Mouse (Mus musculus): ENCODE results near the gene Slc33a1. TPM values are rescaled to one million over a fixed set of nuclear protein-coding genes. Genes with fewer than 3 reads are reported as not detected.
A peak's percentile ranks its signal among the peaks of the same experiment; 100 is the strongest.

Slc33a1 gene
- total RNA-seq, 2 experiments from 2014 or later = 9.5 to 12.0 TPM

- peak; percentile 13 to 41 for DNase-seq
Observed at GRCm38 (mm10) chr3:63899309-63899695, 65.3 kb downstream of the Slc33a1 start, which contains the start of gene Plch1. TSS of gene Plch1 (minus strand) at chr3:63899472.

GRCm38 (mm10) chr3:63898581-63899308, 65.8 kb downstream of the Slc33a1 start:
- intact Hi-C loops (cut with DNase I) = no loop called here
- peak; percentile 71 to 73 for DNase-seq

More at GRCm38 (mm10) chr3:63899309-63899695, 65.3 kb downstream of the Slc33a1 start, which contains the start of gene Plch1:
- intact Hi-C loops (cut with DNase I) = no loop called here

GRCm38 (mm10) chr3:63897177-63897576, 67.4 kb downstream of the Slc33a1 start:
- DNase-seq = no peak
- intact Hi-C loops (cut with DNase I) = no loop called here

- intact Hi-C loops (cut with DNase I) = no loop called here
- no peak for DNase-seq
Observed at GRCm38 (mm10) chr3:63896303-63896702, 68.3 kb downstream of the Slc33a1 start.

GRCm38 (mm10) chr3:63895786-63896185, 68.8 kb downstream of the Slc33a1 start:
- DNase-seq = no peak
- intact Hi-C loops (cut with DNase I) = no loop called here

- intact Hi-C loops (cut with DNase I) = no loop called here
- no peak for DNase-seq
Observed at GRCm38 (mm10) chr3:63893677-63894076, 70.9 kb downstream of the Slc33a1 start.

- intact Hi-C loops (cut with DNase I) = no loop called here
- DNase-seq = no peak
Observed at GRCm38 (mm10) chr3:63892154-63892553, 72.4 kb downstream of the Slc33a1 start.

Other genes starting within 250 kb of the Slc33a1 start
- gene Plch1, start 65.3 kb downstream of the Slc33a1 start, total RNA-seq (2021) = under 1 TPM; 0.20 to 0.43 TPM
- 1 to 10 TPM; 6.2 to 7.2 TPM for gene E130311K13Rik, start 35.3 kb downstream of the Slc33a1 start, total RNA-seq (2021)
- gene Gmps, start 11.3 kb upstream of the Slc33a1 start, total RNA-seq (2021) = 10 to 100 TPM; 23.4 to 24.7 TPM
- gene Vmn2r1, start 116.8 kb upstream of the Slc33a1 start, total RNA-seq (2021) = under 1 TPM; 0.05 TPM
- not detected for gene Vmn2r2, start 177.2 kb upstream of the Slc33a1 start, total RNA-seq (2021)

Measured in heart, postnatal 14 days (tissue).